18 mouse cellular contexts compared by ENCODE assay signal in genomic region chr2:94846394-94846793, GRCm38 (mm10).
DNase-seq lines count a peak whose midpoint lies in the region; ATAC-seq and TF ChIP-seq lines count a peak whose summit lies in the region.
"Had no signal": no experiment of that assay in that cellular context is flagged by ENCODE, and none has a peak within 500 bp of the region (broad histone marks: within the 10 kb centered on the region; RNA-seq: fewer than 3 reads in every experiment).

No protein-coding gene starts in this region.

- no peak overlapping the region for H3K4me3 ChIP-seq in kidney, embryonic 15.5 days (replicated peaks)
- H3K4me3 ChIP-seq in kidney, adult 2 months (ENCODE audit: insufficient read depth, low read depth, low read length): no peak overlapping the region
- H3K4me3 ChIP-seq in lung, embryonic 14.5 days (ENCODE audit: low read depth, low read length): no peak overlapping the region
- H3K4me3 ChIP-seq in stomach, embryonic 14.5 days (ENCODE audit: low read depth, low read length): no peak overlapping the region
- H3K4me3 ChIP-seq in stomach, postnatal 0 days (ENCODE audit: low read depth, low read length): no peak overlapping the region
- H3K4me3 ChIP-seq in intestine, embryonic 16.5 days (ENCODE audit: low read length): no peak overlapping the region
- H3K4me3 ChIP-seq: embryonic facial prominence, embryonic 12.5 days; forebrain, embryonic 13.5 days; heart, embryonic 13.5 days had no signal

- ATAC-seq in kidney, embryonic 15.5 days (replicated peaks; ENCODE audit: low FRiP score): peak; percentile 60
- ATAC-seq in lung, embryonic 14.5 days (ENCODE audit: insufficient read depth): peak; percentile 86
- ATAC-seq in stomach, embryonic 14.5 days (ENCODE audit: insufficient number of reproducible peaks, insufficient read depth, low FRiP score, low read depth): 0 out of 2 replicates have a peak, but pooled peaks have one; percentile 28
- ATAC-seq in stomach, postnatal 0 days (ENCODE audit: low FRiP score, low TSS enrichment): no peak
- peak; percentile 28; the same call in 1 of the 2 replicates for ATAC-seq in intestine, embryonic 16.5 days
- ATAC-seq: forebrain, embryonic 13.5 days; forebrain, postnatal 0 days had no signal

- 55% methylated on average over 3 of the region's 3 CpGs for WGBS in kidney, embryonic 15.5 days
- WGBS in kidney, adult 2 months: 44% methylated on average over 3 of the region's 3 CpGs
- 56% methylated on average over 3 of the region's 3 CpGs for WGBS in lung, embryonic 14.5 days
- 54% methylated on average over 3 of the region's 3 CpGs for WGBS in stomach, embryonic 14.5 days
- WGBS in stomach, postnatal 0 days: 50% methylated on average over 3 of the region's 3 CpGs
- WGBS in intestine, embryonic 16.5 days: 53% methylated on average over 3 of the region's 3 CpGs

- no peaks in the 10 kb centered on the region for H3K27me3 ChIP-seq in kidney, embryonic 15.5 days
- no peaks in the 10 kb centered on the region for H3K27me3 ChIP-seq in kidney, adult 2 months (replicated peaks; ENCODE audit: control insufficient read depth, insufficient read depth, low read length)
- H3K27me3 ChIP-seq in lung, embryonic 14.5 days (ENCODE audit: insufficient read depth, low read length): no peaks in the 10 kb centered on the region
- no peaks in the 10 kb centered on the region for H3K27me3 ChIP-seq in stomach, embryonic 14.5 days (ENCODE audit: control insufficient read depth, insufficient read depth, low read length)
- H3K27me3 ChIP-seq in stomach, postnatal 0 days (ENCODE audit: control insufficient read depth, insufficient read depth, low read length): no peaks in the 10 kb centered on the region
- H3K27me3 ChIP-seq in intestine, embryonic 16.5 days (replicated peaks; ENCODE audit: control insufficient read depth, insufficient read depth, low read length): no peaks in the 10 kb centered on the region
- H3K27me3 ChIP-seq: embryonic facial prominence, embryonic 12.5 days; forebrain, embryonic 13.5 days; heart, embryonic 13.5 days had no signal

- H3K36me3 ChIP-seq in kidney, embryonic 15.5 days: no peaks in the 10 kb centered on the region
- H3K36me3 ChIP-seq in kidney, adult 2 months (ENCODE audit: control insufficient read depth, insufficient read depth, low read length): no peaks in the 10 kb centered on the region
- H3K36me3 ChIP-seq in lung, embryonic 14.5 days (ENCODE audit: insufficient read depth): no peaks in the 10 kb centered on the region
- no peaks in the 10 kb centered on the region for H3K36me3 ChIP-seq in stomach, embryonic 14.5 days (ENCODE audit: control insufficient read depth, insufficient read depth, low read length)
- no peaks in the 10 kb centered on the region for H3K36me3 ChIP-seq in stomach, postnatal 0 days (ENCODE audit: control insufficient read depth, insufficient read depth, low read length)
- H3K36me3 ChIP-seq in intestine, embryonic 16.5 days (ENCODE audit: control insufficient read depth, insufficient read depth, low read length): no peaks in the 10 kb centered on the region
- H3K36me3 ChIP-seq: embryonic facial prominence, embryonic 12.5 days; heart, embryonic 13.5 days had no signal

- DNase-seq in kidney, adult 2 months: no peak
- peak; percentile 40 for DNase-seq in lung, embryonic 14.5 days
- DNase-seq in lung, postnatal 4 days: no peak
- DNase-seq in stomach, postnatal 0 days (ENCODE audit: low spot score): no peak
- DNase-seq in thymus, adult 18-20 months: no peak
- DNase-seq: adrenal gland, adult 2 months; adrenal gland, postnatal 25 days; cerebellum, adult 2 months; cerebellum, postnatal 10 days; forebrain, postnatal 0 days; gastrocnemius, postnatal 14 days; heart, postnatal 36 days had no signal

- no peak for TF ChIP-seq CTCF in kidney, adult 2 months (conservative IDR thresholded peaks at IDR 0.05; ENCODE audit: insufficient read depth, insufficient read length, low read depth, low read length)
- TF ChIP-seq CTCF in lung, embryonic 14.5 days (IDR thresholded peaks at IDR 0.05; ENCODE audit: low read depth): no peak
- no peak for TF ChIP-seq CTCF in stomach, postnatal 0 days (IDR thresholded peaks at IDR 0.05; ENCODE audit: low read depth)

- no peak overlapping the region for H3K27ac ChIP-seq in kidney, embryonic 15.5 days
- H3K27ac ChIP-seq in kidney, adult 2 months (ENCODE audit: insufficient read depth, low read depth, low read length): no peak overlapping the region
- peak overlapping the region; percentile 42; the same call in 1 of the 2 replicates for H3K27ac ChIP-seq in lung, embryonic 14.5 days (ENCODE audit: low read depth)
- no peak overlapping the region for H3K27ac ChIP-seq in stomach, embryonic 14.5 days (ENCODE audit: low read length)
- no peak overlapping the region for H3K27ac ChIP-seq in stomach, postnatal 0 days (replicated peaks)
- no peak overlapping the region for H3K27ac ChIP-seq in intestine, embryonic 16.5 days (ENCODE audit: low read length)
- H3K27ac ChIP-seq: embryonic facial prominence, embryonic 12.5 days; forebrain, embryonic 13.5 days; heart, embryonic 13.5 days had no signal

- no peak for TF ChIP-seq EP300 in stomach, postnatal 0 days (optimal IDR thresholded peaks at IDR 0.05)

- H3K9me3 ChIP-seq in kidney, embryonic 15.5 days (replicated peaks): no peaks in the 10 kb centered on the region
- no peaks in the 10 kb centered on the region for H3K9me3 ChIP-seq in lung, embryonic 14.5 days (ENCODE audit: low read depth, low read length)
- no peaks in the 10 kb centered on the region for H3K9me3 ChIP-seq in stomach, embryonic 14.5 days (ENCODE audit: control insufficient read depth, low read depth, low read length)
- H3K9me3 ChIP-seq in stomach, postnatal 0 days (ENCODE audit: control insufficient read depth, low read length): no peaks in the 10 kb centered on the region
- no peaks in the 10 kb centered on the region for H3K9me3 ChIP-seq in intestine, embryonic 16.5 days (ENCODE audit: control insufficient read depth, low read length)
- H3K9me3 ChIP-seq: embryonic facial prominence, embryonic 12.5 days; forebrain, embryonic 13.5 days; heart, embryonic 13.5 days had no signal

- TF ChIP-seq POLR2A in kidney, adult 2 months (IDR thresholded peaks at IDR 0.05; ENCODE audit: low read depth, low read length): no peak

- H3K4me1 ChIP-seq in kidney, embryonic 15.5 days: no peaks in the 10 kb centered on the region
- no peaks in the 10 kb centered on the region for H3K4me1 ChIP-seq in kidney, adult 2 months (ENCODE audit: control insufficient read depth, insufficient read depth, low read length)
- no peaks in the 10 kb centered on the region for H3K4me1 ChIP-seq in lung, embryonic 14.5 days (ENCODE audit: insufficient read depth)
- H3K4me1 ChIP-seq in stomach, embryonic 14.5 days (ENCODE audit: control insufficient read depth, insufficient read depth, low read length): no peaks in the 10 kb centered on the region
- H3K4me1 ChIP-seq in stomach, postnatal 0 days (replicated peaks; ENCODE audit: control insufficient read depth, insufficient read depth): no peaks in the 10 kb centered on the region
- no peaks in the 10 kb centered on the region for H3K4me1 ChIP-seq in intestine, embryonic 16.5 days (ENCODE audit: control insufficient read depth, insufficient read depth, low read length)
- H3K4me1 ChIP-seq: embryonic facial prominence, embryonic 12.5 days; forebrain, embryonic 13.5 days; heart, embryonic 13.5 days had no signal

- no peak overlapping the region for H3K4me2 ChIP-seq in kidney, embryonic 15.5 days
- no peak overlapping the region for H3K4me2 ChIP-seq in lung, embryonic 14.5 days
- no peak overlapping the region for H3K4me2 ChIP-seq in stomach, embryonic 14.5 days (replicated peaks; ENCODE audit: low read depth, low read length)
- H3K4me2 ChIP-seq in stomach, postnatal 0 days (replicated peaks; ENCODE audit: low read depth): no peak overlapping the region
- no peak overlapping the region for H3K4me2 ChIP-seq in intestine, embryonic 16.5 days (ENCODE audit: low read depth, low read length)
- H3K4me2 ChIP-seq: embryonic facial prominence, embryonic 12.5 days; forebrain, embryonic 13.5 days; heart, embryonic 13.5 days had no signal

- no peak overlapping the region for H3K9ac ChIP-seq in kidney, embryonic 15.5 days
- no peak overlapping the region for H3K9ac ChIP-seq in lung, embryonic 14.5 days
- no peak overlapping the region for H3K9ac ChIP-seq in stomach, embryonic 14.5 days (replicated peaks; ENCODE audit: low read depth, low read length)
- no peak overlapping the region for H3K9ac ChIP-seq in stomach, postnatal 0 days (ENCODE audit: low read length)
- no peak overlapping the region for H3K9ac ChIP-seq in intestine, embryonic 16.5 days (ENCODE audit: low read depth, low read length)
- H3K9ac ChIP-seq: embryonic facial prominence, embryonic 12.5 days; forebrain, embryonic 13.5 days; forebrain, postnatal 0 days; heart, embryonic 13.5 days had no signal
